In the genomic region with DNA sequence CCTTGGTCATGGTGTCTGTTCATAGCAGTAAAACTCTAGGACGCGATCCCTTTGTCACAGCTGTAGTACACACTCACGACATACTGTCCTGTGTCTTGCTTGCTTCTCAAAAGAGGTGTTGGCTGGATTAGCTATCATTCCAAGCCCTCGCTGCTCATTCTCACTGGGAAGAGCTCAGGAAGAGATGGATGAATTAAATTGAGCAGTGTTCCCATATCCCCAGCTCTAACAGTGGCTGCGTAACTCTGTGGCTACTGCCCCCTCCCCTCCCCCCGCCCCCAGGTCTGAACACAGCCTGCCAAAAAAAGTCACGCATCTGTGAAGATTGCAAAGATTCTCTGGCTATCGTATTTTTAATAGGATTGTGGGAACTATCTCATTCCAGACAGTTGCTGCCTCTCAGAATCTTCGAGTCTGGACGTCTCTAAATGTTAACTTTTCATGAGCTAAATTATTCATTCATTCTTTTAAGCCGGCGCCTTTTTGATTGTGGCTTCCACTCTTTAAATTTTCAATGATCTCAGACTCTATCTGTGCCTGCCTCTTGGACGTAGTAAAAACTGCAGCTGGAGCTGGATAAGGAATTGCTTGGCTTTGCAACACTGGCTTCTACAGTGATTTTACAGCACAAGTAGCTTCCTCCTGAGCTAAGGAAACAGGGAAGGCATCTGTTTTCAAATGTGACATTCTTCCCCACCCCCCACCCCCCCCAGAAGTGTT, we compare ENCODE assay signal across 9 mouse cellular contexts.
DNase-seq lines count a peak whose midpoint lies in the region; ATAC-seq and TF ChIP-seq lines count a peak whose summit lies in the region.
"Had no signal": no experiment of that assay in that cellular context is flagged by ENCODE, and none has a peak within 500 bp of the region (broad histone marks: within the 10 kb centered on the region; RNA-seq: fewer than 3 reads in every experiment).

No protein-coding gene starts in this region.

- no peak for ATAC-seq in forebrain, embryonic 12.5 days (ENCODE audit: low FRiP score)
- ATAC-seq in forebrain, embryonic 13.5 days: no peak
- ATAC-seq in limb, embryonic 12.5 days (ENCODE audit: insufficient number of reproducible peaks, insufficient read depth, low FRiP score, low TSS enrichment, low read depth): no peak
- ATAC-seq in intestine, embryonic 16.5 days: peak; percentile 66
- ATAC-seq in stomach, postnatal 0 days (ENCODE audit: low FRiP score, low TSS enrichment): no peak

- TF ChIP-seq EP300 in stomach, postnatal 0 days (optimal IDR thresholded peaks at IDR 0.05): no peak

- no peaks in the 10 kb centered on the region for H3K36me3 ChIP-seq in forebrain, embryonic 12.5 days (replicated peaks)
- no peaks in the 10 kb centered on the region for H3K36me3 ChIP-seq in forebrain, embryonic 13.5 days (ENCODE audit: poor library complexity, severe bottlenecking)
- no peaks in the 10 kb centered on the region for H3K36me3 ChIP-seq in limb, embryonic 12.5 days
- H3K36me3 ChIP-seq in limb, embryonic 10.5 days: no peaks in the 10 kb centered on the region
- H3K36me3 ChIP-seq in intestine, embryonic 16.5 days (ENCODE audit: control insufficient read depth, insufficient read depth, low read length): no peaks in the 10 kb centered on the region
- no peaks in the 10 kb centered on the region for H3K36me3 ChIP-seq in stomach, postnatal 0 days (ENCODE audit: control insufficient read depth, insufficient read depth, low read length)

- 0 out of 2 replicates have a peak overlapping the region, but pooled peaks have one; percentile 25 for H3K27ac ChIP-seq in forebrain, embryonic 12.5 days
- no peak overlapping the region for H3K27ac ChIP-seq in forebrain, embryonic 13.5 days
- H3K27ac ChIP-seq in limb, embryonic 12.5 days: peak overlapping the region; percentile 45; the same call in 1 of the 2 replicates
- H3K27ac ChIP-seq in limb, embryonic 10.5 days: no peak overlapping the region
- H3K27ac ChIP-seq in intestine, embryonic 16.5 days (ENCODE audit: low read length): peak overlapping the region; percentile 2; the same call in 1 of the 2 replicates
- H3K27ac ChIP-seq in stomach, postnatal 0 days (replicated peaks): 0 out of 2 replicates have a peak overlapping the region, but pooled peaks have one; percentile 1
- H3K27ac ChIP-seq: liver, embryonic 14.5 days had no signal

- peaks cover 20% of the 10 kb centered on the region for H3K4me1 ChIP-seq in forebrain, embryonic 12.5 days
- H3K4me1 ChIP-seq in forebrain, embryonic 13.5 days: peaks cover 16% of the 10 kb centered on the region
- peaks cover 26% of the 10 kb centered on the region for H3K4me1 ChIP-seq in limb, embryonic 12.5 days (replicated peaks)
- peaks cover 24% of the 10 kb centered on the region for H3K4me1 ChIP-seq in limb, embryonic 10.5 days
- H3K4me1 ChIP-seq in intestine, embryonic 16.5 days (ENCODE audit: control insufficient read depth, insufficient read depth, low read length): peaks cover 2% of the 10 kb centered on the region; the same call in 1 of the 2 replicates
- no peaks in the 10 kb centered on the region for H3K4me1 ChIP-seq in stomach, postnatal 0 days (replicated peaks; ENCODE audit: control insufficient read depth, insufficient read depth)

- no peaks in the 10 kb centered on the region for H3K9me3 ChIP-seq in forebrain, embryonic 12.5 days
- H3K9me3 ChIP-seq in forebrain, embryonic 13.5 days (replicated peaks): no peaks in the 10 kb centered on the region
- H3K9me3 ChIP-seq in limb, embryonic 12.5 days: no peaks in the 10 kb centered on the region
- H3K9me3 ChIP-seq in limb, embryonic 10.5 days (replicated peaks): no peaks in the 10 kb centered on the region
- H3K9me3 ChIP-seq in intestine, embryonic 16.5 days (ENCODE audit: control insufficient read depth, low read length): no peaks in the 10 kb centered on the region
- H3K9me3 ChIP-seq in stomach, postnatal 0 days (ENCODE audit: control insufficient read depth, low read length): no peaks in the 10 kb centered on the region

- H3K4me3 ChIP-seq in forebrain, embryonic 12.5 days (replicated peaks): no peak overlapping the region
- H3K4me3 ChIP-seq in forebrain, embryonic 13.5 days: no peak overlapping the region
- no peak overlapping the region for H3K4me3 ChIP-seq in limb, embryonic 12.5 days (replicated peaks)
- no peak overlapping the region for H3K4me3 ChIP-seq in limb, embryonic 10.5 days
- no peak overlapping the region for H3K4me3 ChIP-seq in intestine, embryonic 16.5 days (ENCODE audit: low read length)
- H3K4me3 ChIP-seq in stomach, postnatal 0 days (ENCODE audit: low read depth, low read length): no peak overlapping the region

- no peak overlapping the region for H3K4me2 ChIP-seq in forebrain, embryonic 12.5 days
- no peak overlapping the region for H3K4me2 ChIP-seq in forebrain, embryonic 13.5 days
- H3K4me2 ChIP-seq in limb, embryonic 12.5 days: peak overlapping the region; percentile 40
- no peak overlapping the region; the same call in 1 of the 2 replicates for H3K4me2 ChIP-seq in intestine, embryonic 16.5 days (ENCODE audit: low read depth, low read length)
- H3K4me2 ChIP-seq in stomach, postnatal 0 days (replicated peaks; ENCODE audit: low read depth): no peak overlapping the region

- no peak for DNase-seq in limb, embryonic 10.5 days (ENCODE audit: low spot score)
- DNase-seq in stomach, postnatal 0 days (ENCODE audit: low spot score): no peak
- no peak for DNase-seq in layer of hippocampus, adult 11-12 months (ENCODE audit: low spot score)
- no peak for DNase-seq in urinary bladder, postnatal 25 days (ENCODE audit: low spot score)

- 68% methylated on average over 13 of the region's 13 CpGs for WGBS in forebrain, embryonic 12.5 days
- 66% methylated on average over 13 of the region's 13 CpGs for WGBS in forebrain, embryonic 13.5 days
- WGBS in limb, embryonic 12.5 days: 46% methylated on average over 13 of the region's 13 CpGs
- 62% methylated on average over 13 of the region's 13 CpGs for WGBS in limb, embryonic 10.5 days
- WGBS in intestine, embryonic 16.5 days: 46% methylated on average over 13 of the region's 13 CpGs
- WGBS in stomach, postnatal 0 days: 38% methylated on average over 13 of the region's 13 CpGs

- H3K27me3 ChIP-seq in forebrain, embryonic 12.5 days: no peaks in the 10 kb centered on the region
- H3K27me3 ChIP-seq in forebrain, embryonic 13.5 days: no peaks in the 10 kb centered on the region
- no peaks in the 10 kb centered on the region for H3K27me3 ChIP-seq in limb, embryonic 12.5 days
- no peaks in the 10 kb centered on the region for H3K27me3 ChIP-seq in limb, embryonic 10.5 days (ENCODE audit: low read depth, poor library complexity, severe bottlenecking)
- H3K27me3 ChIP-seq in intestine, embryonic 16.5 days (replicated peaks; ENCODE audit: control insufficient read depth, insufficient read depth, low read length): no peaks in the 10 kb centered on the region
- no peaks in the 10 kb centered on the region for H3K27me3 ChIP-seq in stomach, postnatal 0 days (ENCODE audit: control insufficient read depth, insufficient read depth, low read length)

- H3K9ac ChIP-seq in forebrain, embryonic 12.5 days: no peak overlapping the region
- no peak overlapping the region for H3K9ac ChIP-seq in forebrain, embryonic 13.5 days
- H3K9ac ChIP-seq in limb, embryonic 12.5 days (replicated peaks): no peak overlapping the region
- H3K9ac ChIP-seq in intestine, embryonic 16.5 days (ENCODE audit: low read depth, low read length): no peak overlapping the region
- no peak overlapping the region for H3K9ac ChIP-seq in stomach, postnatal 0 days (ENCODE audit: low read length)
- H3K9ac ChIP-seq: liver, embryonic 14.5 days had no signal

- no peak for TF ChIP-seq CTCF in stomach, postnatal 0 days (IDR thresholded peaks at IDR 0.05; ENCODE audit: low read depth)

Comparison
In these comparisons a context has a peak if more than half of its experiments do, and no peak if none do; other contexts are left out.
1. H3K27ac ChIP-seq: peak in forebrain, embryonic 12.5 days (single experiment), limb, embryonic 12.5 days (single experiment), intestine, embryonic 16.5 days (single experiment) and stomach, postnatal 0 days (single experiment); none in forebrain, embryonic 13.5 days (single experiment) and limb, embryonic 10.5 days (single experiment).